Mouse (Mus musculus) heart, adult 2 months (tissue): ENCODE results near the gene Vps37b. TPM values are rescaled to one million over a fixed set of nuclear protein-coding genes. Genes with fewer than 3 reads are reported as not detected.

Source experiments
- DNase-seq, 2 experiments: peaks; one replicate each; pipeline ENCODE4 v3.0.0; 2021
- H3K27ac ChIP-seq: fragments of 200-600 bp; 2 replicates; pipeline ENCODE4 v1.8.1; 2022
- H3K27me3 ChIP-seq: fragments of 200-500 bp; 2 replicates; pipeline ENCODE4 v1.6.1; 2012; ENCODE audit warnings: mild to moderate bottlenecking, low read length, inconsistent platforms, mixed read lengths; ENCODE audit not compliant: control insufficient read depth, insufficient read depth
- H3K36me3 ChIP-seq: fragments of 200-500 bp; 2 replicates; pipeline ENCODE4 v1.6.1; 2012; ENCODE audit warnings: low read length, inconsistent platforms; ENCODE audit not compliant: control insufficient read depth, insufficient read depth
- H3K4me1 ChIP-seq: fragments of 200-500 bp; 2 replicates; pipeline ENCODE4 v1.6.1; 2011; ENCODE audit warnings: low read length; ENCODE audit not compliant: control insufficient read depth, insufficient read depth
- H3K4me3 ChIP-seq: fragments of 200-600 bp; 2 replicates; pipeline ENCODE4 v1.8.1; 2022
- H3K79me2 ChIP-seq: fragments of 200-500 bp; replicated peaks from 2 replicates; pipeline ENCODE4 v1.6.1; 2012; ENCODE audit warnings: mild to moderate bottlenecking, inconsistent platforms, low read length, moderate library complexity, mixed read lengths; ENCODE audit not compliant: control insufficient read depth, insufficient read depth
- H3K9ac ChIP-seq: fragments of 200-500 bp; 2 replicates; pipeline ENCODE4 v1.6.1; 2012; ENCODE audit warnings: low read depth, mild to moderate bottlenecking, control low read depth, inconsistent platforms, low read length, mixed read lengths
- CTCF ChIP-seq: fragments of 200-600 bp; IDR thresholded peaks from 2 replicates; pipeline ENCODE4 v1.8.1; 2022; ENCODE audit warnings: antibody characterized with exemption, mild to moderate bottlenecking, moderate library complexity
- EP300 ChIP-seq: fragments of 200-500 bp; IDR thresholded peaks from 2 replicates; pipeline ENCODE4 v1.6.1; 2011; ENCODE audit warnings: low read depth, low read length, control low read depth; ENCODE audit not compliant: insufficient read depth
- POLR2A ChIP-seq: fragments of 200-500 bp; IDR thresholded peaks from 2 replicates; pipeline ENCODE4 v1.6.1; 2011; ENCODE audit warnings: mild to moderate bottlenecking, low read depth, low read length, control low read depth; ENCODE audit not compliant: insufficient read depth
- WGBS: fragments of 180-500 bp; shearing (Covaris S2); methylation state at CpG from one replicate; pipeline ENCODE4 v1.1.7; 2018; 5-methylcytosine and 5-hydroxymethylcytosine counted together
- intact Hi-C: fragments of 180-260 bp; cut with DNase I; formaldehyde crosslinking; loops from one replicate; pipeline ENCODE4 v1.15.1; 2025
- microRNA-seq, 2 experiments: library from miRNA; unstranded; fragments of <30 nt; microRNA quantifications; one replicate each; pipeline ENCODE4 v1.2.0; 2021
- polyA plus RNA-seq: library from polyadenylated mRNA; depleted of rRNA; stranded (reverse); fragments of >200 nt; gene quantifications from 2 replicates; pipeline ENCODE4 v1.2.3, GENCODE M21; 2012; rRNA removed
- total RNA-seq, 2 experiments: library from RNA; stranded (reverse); gene quantifications; 2 replicates each; pipeline ENCODE4 v1.2.3; 2021

The Vps37b gene
- total and polyA plus RNA-seq, 3 experiments: 16.0 to 22.7 (median 16.7) TPM

GRCm38 (mm10) chr5:123964208-123964607, 67.9 kb downstream of the Vps37b start:
- Histone ChIP-seq H3K27me3 (no peaks in the 10 kb centered on the region), H3K9ac (no peak overlapping the region), H3K36me3 (no peaks in the 10 kb centered on the region), H3K4me1 (no peaks in the 10 kb centered on the region), H3K4me3 (no peak overlapping the region), H3K27ac (no peak overlapping the region), H3K79me2 (no peaks in the 10 kb centered on the region)
- intact Hi-C loops: no loop called here
- DNase-seq: no peak
- no peak for TF ChIP-seq CTCF
- TF ChIP-seq POLR2A: no peak
- no peak for TF ChIP-seq EP300
- 88% methylated on average over 4 of the region's 4 CpGs for WGBS

GRCm38 (mm10) chr5:123961046-123961445, 71.0 kb downstream of the Vps37b start:
- no peak for DNase-seq
- Histone ChIP-seq H3K27me3 (no peaks in the 10 kb centered on the region), H3K79me2 (no peaks in the 10 kb centered on the region), H3K36me3 (no peaks in the 10 kb centered on the region), H3K4me3 (no peak overlapping the region), H3K27ac (no peak overlapping the region), H3K4me1 (no peaks in the 10 kb centered on the region), H3K9ac (no peak overlapping the region)
- TF ChIP-seq POLR2A: no peak
- TF ChIP-seq EP300: no peak
- TF ChIP-seq CTCF: no peak
- intact Hi-C loops: no loop called here
- 85% methylated on average over 12 of the region's 12 CpGs for WGBS

- no peak overlapping the region for H3K9ac ChIP-seq
- 77% methylated on average over 8 of the region's 8 CpGs for WGBS
- TF ChIP-seq CTCF: no peak
- TF ChIP-seq POLR2A: no peak
- TF ChIP-seq EP300: no peak
- intact Hi-C loops: no loop called here
- no peak overlapping the region for H3K27ac ChIP-seq
- H3K4me3 ChIP-seq: no peak overlapping the region
- H3K79me2 ChIP-seq: no peaks in the 10 kb centered on the region
- no peak for DNase-seq
- H3K27me3 ChIP-seq: no peaks in the 10 kb centered on the region
- no peaks in the 10 kb centered on the region for H3K36me3 ChIP-seq
- no peaks in the 10 kb centered on the region for H3K4me1 ChIP-seq
These were observed 71.9 kb downstream of the Vps37b start for GRCm38 (mm10) chr5:123960129-123960528.

- Histone ChIP-seq H3K4me1 (no peaks in the 10 kb centered on the region), H3K79me2 (no peaks in the 10 kb centered on the region)
- intact Hi-C loops: no loop called here
These were observed 73.1 kb downstream of the Vps37b start for GRCm38 (mm10) chr5:123959018-123959417.

GRCm38 (mm10) chr5:123957213-123957612, 74.9 kb downstream of the Vps37b start:
- no peak for DNase-seq
- Histone ChIP-seq H3K4me1 (no peaks in the 10 kb centered on the region; the same call in 1 of the 2 replicates), H3K36me3 (no peaks in the 10 kb centered on the region), H3K27me3 (no peaks in the 10 kb centered on the region), H3K9ac (no peak overlapping the region), H3K4me3 (no peak overlapping the region), H3K79me2 (no peaks in the 10 kb centered on the region), H3K27ac (no peak overlapping the region)
- TF ChIP-seq CTCF (no peak), EP300 (no peak), POLR2A (no peak)
- WGBS: 94% methylated on average over 8 of the region's 8 CpGs
- intact Hi-C loops: no loop called here

More at GRCm38 (mm10) chr5:123959018-123959417, 73.1 kb downstream of the Vps37b start:
- Histone ChIP-seq H3K36me3 (no peaks in the 10 kb centered on the region), H3K27ac (no peak overlapping the region), H3K27me3 (no peaks in the 10 kb centered on the region), H3K4me3 (no peak overlapping the region), H3K9ac (no peak overlapping the region)
- 92% methylated on average over 3 of the region's 3 CpGs for WGBS
- TF ChIP-seq EP300 (no peak), POLR2A (no peak), CTCF (no peak)
- DNase-seq: no peak

Small RNAs within 50 kb of the gene (microRNA-seq; reads per million reads assigned to microRNA genes)
- 0.39 to 0.56 reads per million in 2 experiments for gene Mir7032

Other genes starting within 250 kb of the Vps37b start
- under 1 TPM in 1 of 2 experiments, not detected in 1; 0.29 TPM for gene Hcar2, start 166.8 kb downstream of the Vps37b start, total RNA-seq
- 0.38 and 1.8 TPM in 2 replicates for gene Hcar2, start 166.8 kb downstream of the Vps37b start, polyA plus RNA-seq
- under 1 TPM; 0.55 to 0.57 TPM for gene Hcar1, start 152.2 kb downstream of the Vps37b start, total RNA-seq
- 2.0 and 3.0 TPM in 2 replicates for gene Hcar1, start 152.2 kb downstream of the Vps37b start, polyA plus RNA-seq
- 10 to 100 TPM; 49.6 to 58.8 TPM for gene Denr, start 125.1 kb downstream of the Vps37b start, total RNA-seq
- gene Denr, start 125.1 kb downstream of the Vps37b start, polyA plus RNA-seq: 20.6 and 35.1 TPM in 2 replicates
- gene Gm43518, start 104.9 kb downstream of the Vps37b start, total RNA-seq: under 1 TPM in 1 of 2 experiments, not detected in 1; 0.47 TPM
- 1.1 TPM in 1 of 2 replicates, not detected in the other for gene Gm43518, start 104.9 kb downstream of the Vps37b start, polyA plus RNA-seq
- 1 to 10 TPM; 1.9 to 2.5 TPM for gene Ccdc62, start 101.6 kb downstream of the Vps37b start, total RNA-seq
- 2.0 and 3.7 TPM in 2 replicates for gene Ccdc62, start 101.6 kb downstream of the Vps37b start, polyA plus RNA-seq
- 10 to 100 TPM; 16.3 to 16.7 TPM for gene Hip1r, start 58.6 kb downstream of the Vps37b start, total RNA-seq
- 7.0 and 7.9 TPM in 2 replicates for gene Hip1r, start 58.6 kb downstream of the Vps37b start, polyA plus RNA-seq
- gene Abcb9, start 63.5 kb upstream of the Vps37b start, total RNA-seq: 1 to 10 TPM; 8.9 to 9.9 TPM
- gene Abcb9, start 63.5 kb upstream of the Vps37b start, polyA plus RNA-seq: 7.8 and 10.1 TPM in 2 replicates
- gene Ogfod2, start 80.0 kb upstream of the Vps37b start, total RNA-seq: 10 to 100 TPM; 14.6 to 16.4 TPM
- 25.5 and 30.0 TPM in 2 replicates for gene Ogfod2, start 80.0 kb upstream of the Vps37b start, polyA plus RNA-seq
- gene Arl6ip4, start 83.8 kb upstream of the Vps37b start, total RNA-seq: 10 to 100 TPM; 34.2 to 41.5 TPM
- gene Arl6ip4, start 83.8 kb upstream of the Vps37b start, polyA plus RNA-seq: 16.9 and 17.5 TPM in 2 replicates
- gene Pitpnm2, start 217.5 kb upstream of the Vps37b start, total RNA-seq: 10 to 100 TPM; 40.1 TPM
- gene Pitpnm2, start 217.5 kb upstream of the Vps37b start, polyA plus RNA-seq: 34.9 and 37.7 TPM in 2 replicates